Mouse (Mus musculus) limb, embryonic 14.5 days (tissue): ENCODE data around the gene Gm28635. TPM values are rescaled to one million over a fixed set of nuclear protein-coding genes. Genes with fewer than 3 reads are reported as not detected.
A peak's percentile ranks its signal among the peaks of the same experiment; 100 is the strongest.

Source experiments
- ATAC-seq: fragments of 200-750 bp; cut with Nextera tagmentation; 2 replicates; pipeline ENCODE4 v1.8.0; 2017; ENCODE audit warnings: low read depth, moderate number of reproducible peaks, moderate TSS enrichment; ENCODE audit not compliant: low FRiP score
- DNase-seq: peaks from one replicate; pipeline ENCODE4 v3.0.0-alpha.2; 2015; ENCODE audit warnings: low spot score
- H3K27ac ChIP-seq: fragments of 300-500 bp; sonication (generic); replicated peaks from 2 replicates; pipeline ENCODE4 v1.5.1; 2014; ENCODE audit warnings: low read depth, mild to moderate bottlenecking, low read length, moderate library complexity, mixed read lengths
- H3K27me3 ChIP-seq: fragments of 300-500 bp; sonication (generic); 2 replicates; pipeline ENCODE4 v1.6.1; 2014; ENCODE audit warnings: low read length, mixed read lengths; ENCODE audit not compliant: control insufficient read depth, insufficient read depth
- H3K36me3 ChIP-seq: fragments of 300-500 bp; sonication (generic); 2 replicates; pipeline ENCODE4 v1.6.1; 2014; ENCODE audit warnings: mild to moderate bottlenecking, low read length, moderate library complexity, mixed read lengths; ENCODE audit not compliant: control insufficient read depth, insufficient read depth
- H3K4me1 ChIP-seq: fragments of 300-500 bp; sonication (generic); 2 replicates; pipeline ENCODE4 v1.6.1; 2014; ENCODE audit warnings: antibody characterized with exemption, low read length, mixed read lengths; ENCODE audit not compliant: control insufficient read depth, insufficient read depth
- H3K4me2 ChIP-seq: fragments of 300-500 bp; sonication (generic); replicated peaks from 2 replicates; pipeline ENCODE4 v1.6.1; 2014; ENCODE audit warnings: low read depth, mild to moderate bottlenecking, low read length, moderate library complexity; ENCODE audit not compliant: severe bottlenecking
- H3K4me3 ChIP-seq: fragments of 300-500 bp; sonication (generic); replicated peaks from 2 replicates; pipeline ENCODE4 v1.5.1; 2014; ENCODE audit warnings: low read length
- H3K9ac ChIP-seq: fragments of 300-500 bp; sonication (generic); 2 replicates; pipeline ENCODE4 v1.6.1; 2014; ENCODE audit warnings: mild to moderate bottlenecking, low read depth, low read length, moderate library complexity; ENCODE audit not compliant: severe bottlenecking
- H3K9me3 ChIP-seq: fragments of 300-500 bp; sonication (generic); 2 replicates; pipeline ENCODE4 v1.6.1; 2016; ENCODE audit warnings: low read length; ENCODE audit not compliant: control insufficient read depth
- POLR2A ChIP-seq: fragments of 200-500 bp; IDR thresholded peaks from 2 replicates; pipeline ENCODE4 v1.8.0; 2012; ENCODE audit warnings: inconsistent platforms, mild to moderate bottlenecking, moderate library complexity, borderline replicate concordance; ENCODE audit not compliant: insufficient read depth, insufficient read length; ENCODE audit errors: extremely low read depth
- WGBS: fragments of 180-500 bp; shearing (Covaris S2); extraction: QIAGEN DNeasy Blood & Tissue Kit; methylation state at CpG from one replicate; pipeline ENCODE4 v1.1.7; 2014; 5-methylcytosine and 5-hydroxymethylcytosine counted together
- polyA plus RNA-seq, 2 experiments: library from polyadenylated mRNA; depleted of rRNA in 1 of 2; stranded (reverse) in 1 of 2; unstranded in 1 of 2; fragments of >200 nt; fragmentation: Nextera tagmentation in 1 of 2; extraction: Ambion mirVana in 1 of 2; gene quantifications; 2 replicates each; pipeline versions ENCODE4 v1.2.1 to v1.2.3; 2012 to 2014

Gm28635 gene
- polyA plus RNA-seq, 2 experiments = not detected

GRCm38 (mm10) chr2:84666081-84666480, 11.8 kb downstream of the Gm28635 start:
- peaks cover 10% of the 10 kb centered on the region; the same call in 1 of the 2 replicates for H3K36me3 ChIP-seq

GRCm38 (mm10) chr2:84662866-84663265, 15.0 kb downstream of the Gm28635 start:
- ATAC-seq (no peak), DNase-seq (peak; percentile 65)
- H3K4me1 ChIP-seq = no peaks in the 10 kb centered on the region
- WGBS = 28% methylated on average over 2 of the region's 2 CpGs
- H3K9me3 ChIP-seq = no peaks in the 10 kb centered on the region
- H3K27ac ChIP-seq = no peak overlapping the region
- H3K4me2 ChIP-seq = no peak overlapping the region
- no peak overlapping the region for H3K4me3 ChIP-seq
- H3K27me3 ChIP-seq = no peaks in the 10 kb centered on the region
- TF ChIP-seq POLR2A = no peak
- H3K36me3 ChIP-seq = no peaks in the 10 kb centered on the region
- no peak overlapping the region for H3K9ac ChIP-seq

More at GRCm38 (mm10) chr2:84666081-84666480, 11.8 kb downstream of the Gm28635 start:
- no peak overlapping the region for H3K4me2 ChIP-seq
- WGBS = 69% methylated on average over 12 of the region's 12 CpGs
- TF ChIP-seq POLR2A = no peak
- no peak overlapping the region for H3K9ac ChIP-seq
- H3K27me3 ChIP-seq = no peaks in the 10 kb centered on the region
- H3K4me3 ChIP-seq = no peak overlapping the region
- H3K4me1 ChIP-seq = peaks cover 7% of the 10 kb centered on the region
- no peak overlapping the region for H3K27ac ChIP-seq
- DNase-seq (no peak), ATAC-seq (no peak)
- no peaks in the 10 kb centered on the region for H3K9me3 ChIP-seq

- ATAC-seq (no peak), DNase-seq (no peak)
- no peaks in the 10 kb centered on the region for H3K27me3 ChIP-seq
- 59% methylated on average over 3 of the region's 3 CpGs for WGBS
- no peak overlapping the region for H3K27ac ChIP-seq
- H3K9me3 ChIP-seq = no peaks in the 10 kb centered on the region
- no peak overlapping the region for H3K4me3 ChIP-seq
- H3K9ac ChIP-seq = no peak overlapping the region
- no peak for TF ChIP-seq POLR2A
- H3K36me3 ChIP-seq = no peaks in the 10 kb centered on the region
- H3K4me2 ChIP-seq = no peak overlapping the region
- no peaks in the 10 kb centered on the region for H3K4me1 ChIP-seq
Measured at GRCm38 (mm10) chr2:84660253-84660652, 17.6 kb downstream of the Gm28635 start.

GRCm38 (mm10) chr2:84658806-84659205, 19.0 kb downstream of the Gm28635 start, which contains the start of gene Btbd18:
Gene Btbd18 (plus strand): TSS chr2:84659079.
- TF ChIP-seq POLR2A = no peak
- Histone ChIP-seq H3K27me3 (no peaks in the 10 kb centered on the region), H3K4me2 (no peak within 1 kb of the TSS), H3K9me3 (no peaks in the 10 kb centered on the region), H3K4me3 (no peak within 1 kb of the TSS), H3K36me3 (no peaks in the 10 kb centered on the region), H3K9ac (no peak within 1 kb of the TSS), H3K27ac (no peak within 1 kb of the TSS), H3K4me1 (no peaks in the 10 kb centered on the region)
- 95% methylated on average over 32 of the region's 32 CpGs for WGBS
- DNase-seq (no peak), ATAC-seq (no peak)

GRCm38 (mm10) chr2:84655864-84656263, 22.0 kb downstream of the Gm28635 start:
- no peak for TF ChIP-seq POLR2A
- Histone ChIP-seq H3K27me3 (no peaks in the 10 kb centered on the region), H3K4me1 (no peaks in the 10 kb centered on the region), H3K4me2 (no peak overlapping the region), H3K9me3 (no peaks in the 10 kb centered on the region), H3K4me3 (no peak overlapping the region), H3K9ac (no peak overlapping the region), H3K27ac (no peak overlapping the region), H3K36me3 (no peaks in the 10 kb centered on the region)
- ATAC-seq = no peak
- 61% methylated on average over 1 of the region's 1 CpGs for WGBS
- no peak for DNase-seq

- no peaks in the 10 kb centered on the region for H3K4me1 ChIP-seq
- DNase-seq (no peak), ATAC-seq (no peak)
- H3K36me3 ChIP-seq = no peaks in the 10 kb centered on the region
- no peak overlapping the region for H3K4me2 ChIP-seq
- no peak overlapping the region for H3K4me3 ChIP-seq
- H3K9me3 ChIP-seq = no peaks in the 10 kb centered on the region
- H3K27me3 ChIP-seq = no peaks in the 10 kb centered on the region
- no peak overlapping the region for H3K27ac ChIP-seq
- TF ChIP-seq POLR2A = no peak
- H3K9ac ChIP-seq = no peak overlapping the region
Measured at GRCm38 (mm10) chr2:84653354-84653753, 24.5 kb downstream of the Gm28635 start.
